Mouse (Mus musculus) thymus, postnatal 36 days (tissue): Measurements from ENCODE around the gene Cbfa2t3.

Experiments used
- DNase-seq, 2 experiments: peaks; one replicate each; pipeline ENCODE4 v3.0.0; 2022; ENCODE audit warnings: mixed read lengths in 2 of 2

Cbfa2t3 gene

DNA sequence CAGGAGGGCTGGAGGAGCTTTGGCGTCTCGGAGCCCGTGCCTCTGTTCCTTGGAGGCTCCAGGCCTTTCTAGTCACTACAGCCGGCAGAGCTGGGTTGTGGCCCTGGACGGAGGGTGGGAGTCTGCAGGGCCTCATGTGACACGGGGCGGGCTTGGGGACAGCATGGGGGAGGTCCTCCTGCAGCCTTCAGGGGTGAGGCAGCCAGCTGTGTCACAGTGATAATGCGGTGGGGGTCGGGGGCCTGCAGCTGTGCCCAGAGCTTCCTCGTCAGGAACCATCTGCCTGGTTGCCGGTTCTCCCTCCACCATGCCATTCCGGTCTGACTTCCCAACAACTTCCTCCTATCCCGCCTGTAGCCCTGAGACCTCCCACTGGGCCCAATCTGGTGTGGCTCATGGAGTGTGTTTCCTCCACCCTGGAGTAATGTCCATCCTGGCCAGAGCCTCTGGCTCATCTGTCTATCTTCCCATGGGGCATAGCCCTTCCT, at the start of gene Cbfa2t3:
TSS of gene Cbfa2t3 (minus strand) at position 105 of the 488 bp plus-strand sequence.
- peak; percentile 75 to 85 for DNase-seq

DNA sequence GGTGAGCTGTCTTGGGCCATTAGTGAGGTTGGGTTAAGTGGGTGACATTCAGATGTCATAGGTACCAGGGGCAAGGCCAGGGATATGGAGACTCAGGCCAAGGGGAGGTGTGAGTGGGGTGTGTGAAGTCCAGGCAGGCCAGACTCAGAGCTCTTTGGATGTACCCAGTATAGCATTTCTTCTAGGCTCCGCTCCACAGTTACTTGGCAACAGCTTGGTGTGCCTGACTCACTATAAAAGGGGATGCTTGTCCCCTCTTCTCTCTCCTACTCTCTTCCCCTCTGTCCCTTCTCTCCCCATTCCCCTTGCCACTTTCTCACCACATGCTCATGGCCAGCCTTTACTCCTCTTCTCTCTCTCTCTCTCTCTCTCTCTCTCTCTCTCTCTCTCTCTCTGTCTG, 48.9 kb upstream of the Cbfa2t3 start:
- no peak for DNase-seq

DNA sequence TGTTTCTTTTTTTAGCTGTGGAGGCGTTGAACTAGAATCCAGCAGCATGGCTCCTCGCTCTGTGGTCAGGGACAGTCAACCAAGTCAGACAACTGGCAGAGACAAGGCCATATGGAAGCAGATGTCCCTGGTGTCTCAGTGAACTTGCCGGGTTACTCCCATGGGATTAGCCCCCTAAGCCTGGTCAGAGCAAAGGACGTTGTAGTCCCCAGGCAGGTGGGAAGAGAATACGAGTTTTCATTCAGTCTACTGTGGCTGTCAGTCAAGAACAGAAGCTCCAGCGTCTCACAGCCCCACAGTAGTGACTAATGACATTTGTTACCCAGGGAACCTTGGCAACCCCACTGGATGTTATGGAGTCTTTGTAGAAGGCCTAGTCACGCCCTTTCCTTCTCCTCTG, 47.5 kb upstream of the Cbfa2t3 start:
- DNase-seq: no peak

- DNase-seq: no peak
These were observed 46.9 kb upstream of the Cbfa2t3 start for GRCm38 (mm10) chr8:122745750-122746275.

DNA sequence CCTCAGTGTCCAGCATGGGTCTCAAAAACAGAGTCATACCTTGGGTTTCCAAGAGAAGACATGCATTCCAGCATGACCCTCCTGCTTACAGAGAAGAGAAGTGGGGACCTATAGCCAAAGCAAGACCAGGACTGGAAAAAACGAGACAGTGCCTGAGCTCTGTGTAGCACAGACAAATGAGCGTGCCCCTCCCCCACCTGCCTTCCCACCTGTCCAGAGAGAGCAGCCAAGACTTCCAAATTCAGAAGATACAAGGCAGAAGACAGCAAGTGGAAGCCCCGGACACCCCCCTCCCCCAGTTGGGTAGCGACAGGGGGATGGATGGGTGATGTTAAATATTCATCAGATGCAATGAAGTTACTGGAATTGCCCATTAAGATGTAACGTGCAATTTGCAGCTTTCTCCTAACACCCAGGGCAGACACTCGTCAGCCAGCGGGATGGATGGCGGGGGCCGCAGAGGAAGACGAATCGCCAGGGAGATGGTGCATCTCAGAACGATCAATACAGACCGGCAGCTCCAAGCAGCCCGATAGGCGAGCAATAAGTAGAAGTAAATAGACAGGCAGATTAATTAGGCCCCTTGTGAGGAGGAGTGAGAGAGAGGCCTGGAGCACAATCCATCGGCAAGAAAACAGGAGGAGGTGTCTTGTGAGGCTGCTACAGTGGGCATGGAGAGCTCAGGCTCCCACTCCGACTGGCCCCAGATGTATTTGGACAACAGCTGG, 46.3 kb upstream of the Cbfa2t3 start:
- no peak for DNase-seq

DNA sequence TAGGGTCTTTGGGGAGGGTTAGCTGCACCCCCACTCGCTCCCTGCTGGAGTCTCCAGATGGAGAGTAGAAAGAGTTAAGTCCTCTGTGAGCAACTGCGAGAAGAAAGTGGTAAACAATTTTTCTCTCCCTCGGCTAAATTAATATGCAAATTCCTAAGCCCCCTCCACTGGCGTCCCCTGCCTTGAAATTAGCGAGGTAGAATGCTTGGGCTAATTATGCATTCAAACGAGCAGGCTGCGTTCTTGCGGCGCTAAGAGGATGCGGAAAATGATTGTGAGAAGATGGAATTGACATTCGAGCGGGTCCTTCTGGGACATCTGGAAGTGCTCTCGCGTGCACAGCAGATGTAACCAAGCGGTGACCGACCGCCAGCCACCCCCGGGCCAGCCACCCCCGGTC, 43.6 kb upstream of the Cbfa2t3 start:
- DNase-seq: no peak

GRCm38 (mm10) chr8:122739102-122739725, 40.3 kb upstream of the Cbfa2t3 start:
- DNase-seq: peak; percentile 86 to 90

GRCm38 (mm10) chr8:122737886-122738285, 39.0 kb upstream of the Cbfa2t3 start:
- no peak for DNase-seq

- DNase-seq: no peak
These were observed 38.2 kb upstream of the Cbfa2t3 start for GRCm38 (mm10) chr8:122737071-122737470.

DNA sequence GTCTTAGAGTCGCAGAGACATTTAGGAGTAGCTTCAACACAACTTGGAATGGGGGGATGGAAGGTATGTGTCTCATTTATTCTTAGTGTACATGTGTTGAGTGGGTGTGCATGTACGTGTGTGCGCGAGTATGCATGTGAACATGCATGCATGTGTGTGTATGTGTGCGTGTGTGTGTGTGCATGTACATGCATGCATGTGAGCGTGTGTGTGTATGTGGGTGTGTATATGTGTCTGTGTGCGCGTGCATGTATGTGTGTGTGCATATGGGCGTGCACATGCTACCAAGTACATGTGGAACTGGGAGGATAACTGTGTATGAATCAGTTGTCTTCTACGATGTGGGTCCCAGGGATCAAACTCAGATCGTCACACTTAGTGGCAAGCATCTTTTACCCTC, 37.7 kb upstream of the Cbfa2t3 start:
- no peak for DNase-seq

DNA sequence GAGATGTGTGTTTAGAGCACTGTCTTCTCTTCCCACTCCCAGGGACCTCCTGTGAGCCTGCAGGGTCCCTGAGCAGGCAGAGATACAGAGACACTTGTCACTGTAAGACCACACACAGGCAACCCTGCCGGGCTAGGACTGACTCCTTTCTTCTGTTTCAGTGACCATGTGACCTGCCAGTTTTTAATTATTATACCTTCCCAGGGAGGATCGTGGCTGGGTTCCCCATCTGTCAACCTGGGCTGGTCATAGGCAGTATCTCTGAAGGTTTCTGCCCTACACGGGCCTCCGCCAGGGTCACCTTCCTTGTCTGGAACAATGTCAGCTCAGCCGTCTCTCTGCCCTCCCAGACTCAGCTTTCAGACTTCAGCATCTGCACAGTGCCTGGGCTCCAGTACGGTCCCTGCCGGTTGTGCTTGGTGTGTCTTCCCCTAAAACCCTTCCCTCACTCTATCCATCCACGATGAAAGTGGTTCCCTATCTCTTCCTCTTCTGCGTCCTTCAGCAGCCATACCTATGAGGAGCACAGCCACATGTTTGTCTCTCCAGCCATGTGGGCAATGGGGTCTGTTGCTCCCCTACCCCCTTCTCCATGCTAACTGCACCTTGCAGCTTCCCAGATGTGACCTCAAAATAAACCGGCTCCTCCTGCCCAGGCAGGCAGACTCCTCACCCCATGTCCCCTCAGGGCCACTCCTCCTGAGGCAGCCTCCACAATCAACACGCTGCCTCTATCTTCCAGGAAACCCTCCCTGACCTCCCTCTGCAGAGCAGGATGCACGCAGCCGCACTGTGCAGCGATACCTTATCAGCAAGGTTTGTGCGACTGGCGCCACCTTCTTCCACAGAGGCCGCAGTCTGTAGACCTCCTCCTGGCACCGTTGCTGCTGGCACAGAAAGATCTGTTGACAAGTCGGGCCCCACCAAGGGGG, 36.9 kb upstream of the Cbfa2t3 start:
- peak; percentile 44 to 66 for DNase-seq

- no peak for DNase-seq
These were observed 36.2 kb upstream of the Cbfa2t3 start for GRCm38 (mm10) chr8:122735110-122735509.

DNA sequence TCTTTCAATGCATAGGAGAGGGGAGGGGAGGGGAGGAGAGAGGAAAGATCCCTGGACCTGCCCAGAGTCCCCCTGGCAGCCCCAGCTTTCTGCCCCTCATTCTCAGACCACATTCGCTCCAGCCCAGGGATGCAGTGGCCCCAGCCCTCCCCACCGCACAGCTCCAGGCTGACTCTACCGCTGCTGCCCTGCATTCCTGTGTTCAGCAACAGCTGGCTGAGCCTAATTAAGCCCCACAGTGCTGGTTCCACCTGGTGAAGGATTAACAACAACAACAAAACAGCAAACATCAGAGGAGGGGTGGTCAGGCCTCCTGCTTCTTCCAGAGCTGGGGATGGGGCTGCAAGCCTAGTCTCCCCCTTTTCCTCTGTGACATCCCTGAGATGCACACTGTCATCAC, 29.7 kb upstream of the Cbfa2t3 start:
- peak in 1 of 2 experiments; percentile 4 for DNase-seq

DNA sequence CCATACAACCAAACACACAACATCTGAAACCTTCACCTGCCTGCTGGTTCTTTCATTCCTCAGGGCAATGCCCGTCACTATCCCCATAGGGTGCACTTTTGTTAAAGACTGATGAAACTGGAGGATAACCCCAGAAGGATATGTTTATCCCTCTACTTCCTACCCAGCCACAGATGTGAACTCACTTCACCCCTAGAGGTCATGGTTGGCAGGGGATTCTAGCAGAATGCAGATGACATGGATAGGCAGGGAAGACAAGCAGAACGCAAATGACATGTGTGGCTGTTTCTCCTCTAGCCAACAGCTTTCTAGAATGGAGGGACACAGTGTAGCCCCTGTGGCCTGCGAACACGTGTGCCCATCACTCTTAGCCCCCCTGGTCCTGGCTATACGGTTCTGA, 28.5 kb upstream of the Cbfa2t3 start:
- peak; percentile 35 to 57 for DNase-seq

DNA sequence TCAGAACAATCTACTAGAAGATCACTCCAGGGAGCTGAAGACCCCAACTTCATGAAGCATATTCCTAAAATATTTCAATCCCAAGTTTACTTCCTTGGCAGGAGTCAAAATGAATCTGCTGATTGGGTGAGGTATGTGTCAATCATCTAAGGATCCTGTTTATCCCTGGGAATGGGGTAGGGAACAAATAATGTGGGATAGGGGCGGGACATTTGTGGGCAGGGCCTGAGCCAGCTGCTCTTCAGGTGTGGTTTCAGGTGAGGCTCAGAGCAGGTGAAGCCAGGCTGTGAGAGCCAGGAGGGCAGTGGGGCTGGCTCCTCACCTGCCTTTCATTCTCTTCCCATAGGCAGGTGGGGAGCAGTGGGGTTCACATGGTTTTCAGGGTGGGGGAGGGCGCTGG, 27.9 kb upstream of the Cbfa2t3 start:
- DNase-seq: no peak

DNA sequence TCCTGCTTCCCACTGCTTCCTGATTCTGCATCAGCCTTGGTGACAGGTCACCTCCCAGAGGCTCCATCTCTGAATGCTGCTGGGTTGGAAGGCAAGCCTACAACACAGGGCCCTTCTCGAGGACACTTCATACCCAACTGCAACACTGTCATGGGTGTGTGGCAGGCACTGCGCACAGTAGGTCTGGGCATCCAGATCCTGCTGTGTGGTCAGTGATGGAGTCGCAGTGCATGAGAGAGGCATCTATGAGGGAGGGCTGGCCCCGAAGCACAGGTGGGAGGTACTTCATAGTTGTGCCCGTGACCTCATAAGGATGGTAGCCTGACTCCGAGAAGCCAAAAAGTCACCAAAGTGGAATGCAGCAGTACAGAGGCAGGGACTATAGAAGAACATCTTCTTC, 26.3 kb upstream of the Cbfa2t3 start:
- no peak for DNase-seq

DNA sequence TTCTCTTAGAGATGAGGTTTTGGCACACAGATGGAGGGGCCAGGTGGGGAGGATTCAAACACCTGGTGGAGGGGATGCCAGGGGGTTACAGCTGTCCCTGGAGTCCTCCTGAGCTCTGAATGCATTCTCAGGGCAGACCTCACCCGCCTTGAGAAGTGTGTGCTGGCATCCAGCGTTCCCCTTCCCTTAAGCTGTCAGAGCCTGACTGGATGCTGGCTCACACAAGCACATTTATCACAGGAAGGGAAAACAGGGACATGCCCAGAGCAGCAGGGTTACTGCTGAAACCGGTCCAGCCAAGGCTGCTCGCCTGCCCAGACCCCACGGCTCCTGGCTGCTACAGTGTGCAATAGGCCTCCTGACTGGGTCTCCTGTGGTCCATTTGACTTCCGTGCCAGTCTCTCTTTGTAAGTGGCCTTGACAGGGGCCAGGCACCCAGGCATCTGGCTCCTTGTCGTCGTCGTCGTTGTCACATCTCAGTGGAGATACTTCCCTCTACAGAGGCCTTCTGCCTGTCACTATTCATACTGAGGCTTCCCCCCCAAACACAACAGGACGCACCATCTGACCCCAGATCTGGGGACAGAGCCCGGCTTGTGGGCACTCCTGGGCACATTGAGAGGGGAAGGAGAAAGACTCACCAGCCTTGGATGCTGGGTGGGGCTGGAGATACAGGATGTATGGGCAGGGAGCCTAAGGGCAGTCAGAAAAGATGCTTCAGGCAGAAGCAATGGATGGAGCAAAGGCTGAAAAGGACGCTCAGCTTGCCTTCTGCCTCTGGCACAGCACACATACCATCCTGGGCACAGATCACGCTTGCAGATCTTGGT, 22.1 kb upstream of the Cbfa2t3 start:
- peak; percentile 74 to 85 for DNase-seq

- peak; percentile 58 to 66 for DNase-seq
These were observed 21.3 kb upstream of the Cbfa2t3 start for GRCm38 (mm10) chr8:122720070-122720729.

- peak; percentile 62 to 73 for DNase-seq
These were observed 20.7 kb upstream of the Cbfa2t3 start for GRCm38 (mm10) chr8:122719500-122720065.

- DNase-seq: no peak
These were observed 20.0 kb upstream of the Cbfa2t3 start for GRCm38 (mm10) chr8:122718711-122719499.
